Mouse (Mus musculus) cerebellum, adult 11 months (tissue): Measurements from ENCODE around the gene Gpat2.
A peak's percentile ranks its signal among the peaks of the same experiment; 100 is the strongest.

Source experiments
- DNase-seq: peaks from one replicate; pipeline ENCODE4 v3.0.0; 2022

Gene Gpat2

DNA sequence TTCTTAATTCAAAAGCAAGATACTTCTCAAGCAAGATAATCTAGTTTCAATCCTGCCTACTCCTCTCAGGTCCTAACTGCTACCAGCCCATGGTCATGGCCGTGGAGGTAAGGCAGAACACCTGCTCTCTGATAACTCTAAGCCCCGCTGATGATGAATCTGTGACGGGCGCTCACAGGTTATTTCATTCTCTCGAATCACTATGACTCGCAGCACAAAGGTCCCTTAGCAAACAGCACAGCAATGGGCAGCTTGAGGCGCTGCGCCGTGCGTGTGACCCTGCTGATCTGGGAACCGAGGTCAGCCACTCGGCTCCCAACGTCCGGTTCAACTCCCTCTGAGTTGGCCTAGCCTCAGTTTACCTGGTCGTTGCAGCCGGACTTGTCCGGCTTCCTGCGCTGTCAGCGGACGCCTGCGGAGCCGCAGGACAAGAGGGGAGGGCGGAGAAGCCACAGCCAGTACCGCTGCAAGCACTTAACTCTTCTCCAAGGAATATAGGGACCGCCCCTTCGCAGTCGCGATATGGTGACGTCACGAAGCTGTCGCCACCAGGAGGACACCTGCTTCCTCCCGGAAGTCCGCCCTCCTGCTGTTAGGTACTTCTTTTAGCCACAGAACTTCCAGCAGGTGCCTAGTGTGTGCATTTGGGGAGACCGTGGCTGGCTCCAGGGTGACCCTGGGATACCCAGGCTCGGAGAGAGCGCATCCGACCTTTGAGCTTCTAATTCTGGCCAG lies 19.2 kb downstream of the Gpat2 start, which contains the start of gene Fahd2a:
Gene Fahd2a (minus strand): TSS at position 511 of the 735 bp plus-strand sequence.
- DNase-seq = peak; percentile 84

DNA sequence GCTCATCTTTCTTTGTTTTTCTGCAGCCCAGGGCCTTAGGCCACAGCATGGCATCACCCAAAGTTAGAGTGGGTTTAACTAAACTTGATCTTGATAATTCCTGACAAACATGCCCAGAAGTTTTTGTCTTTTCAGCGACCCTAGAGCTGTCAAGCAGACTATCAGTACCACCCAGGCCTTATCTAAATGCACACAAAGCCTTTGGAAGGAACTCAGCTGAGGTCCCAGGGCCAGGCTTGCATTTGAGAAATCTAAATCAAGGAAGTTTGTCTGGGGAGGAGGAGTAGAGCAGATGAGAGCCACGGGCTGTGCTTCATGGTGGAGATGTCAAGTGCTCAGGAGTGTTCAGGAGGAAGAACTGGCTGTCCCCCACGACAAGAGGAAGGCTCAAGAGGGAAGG lies 21.8 kb downstream of the Gpat2 start:
- DNase-seq = no peak

DNA sequence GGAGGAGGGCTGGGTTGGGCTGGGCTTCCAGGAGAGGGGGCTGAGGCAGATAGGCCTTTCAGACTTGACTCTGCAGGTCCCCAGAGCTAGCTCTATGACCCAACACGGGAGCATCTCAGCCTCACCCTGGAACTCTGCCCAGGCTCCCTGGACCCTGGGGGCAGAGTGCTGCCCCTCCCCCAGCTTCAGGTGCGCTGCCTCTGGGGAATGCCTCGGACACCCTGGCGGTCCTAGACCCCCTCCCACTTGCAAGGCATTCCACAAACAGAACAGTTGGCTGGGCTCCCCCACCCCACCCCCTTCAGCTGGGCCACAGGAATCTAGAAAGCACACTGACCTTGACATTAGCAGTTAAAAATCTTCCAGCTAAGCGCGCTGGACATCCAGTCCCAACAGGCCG lies 24.7 kb downstream of the Gpat2 start:
- DNase-seq = no peak

DNA sequence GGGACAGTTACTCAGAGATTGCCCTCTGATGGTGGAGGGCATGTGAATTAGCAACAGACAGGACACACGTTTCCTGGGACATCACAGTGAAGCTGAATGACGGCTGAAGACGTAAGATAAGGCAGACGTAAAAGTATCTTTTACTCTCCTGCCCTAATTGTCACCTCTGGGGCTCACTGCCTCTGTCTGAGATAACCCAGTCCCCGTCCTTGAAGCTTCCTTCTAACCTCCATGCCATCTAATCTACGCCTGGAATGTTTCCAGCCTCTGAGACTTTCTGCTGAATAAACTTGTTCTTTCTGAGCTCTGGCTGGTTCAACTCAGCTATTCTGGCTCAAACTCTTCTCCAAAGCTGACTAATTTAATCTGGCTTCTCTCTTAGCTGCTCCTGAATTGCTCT lies 26.7 kb downstream of the Gpat2 start:
- DNase-seq = no peak

DNA sequence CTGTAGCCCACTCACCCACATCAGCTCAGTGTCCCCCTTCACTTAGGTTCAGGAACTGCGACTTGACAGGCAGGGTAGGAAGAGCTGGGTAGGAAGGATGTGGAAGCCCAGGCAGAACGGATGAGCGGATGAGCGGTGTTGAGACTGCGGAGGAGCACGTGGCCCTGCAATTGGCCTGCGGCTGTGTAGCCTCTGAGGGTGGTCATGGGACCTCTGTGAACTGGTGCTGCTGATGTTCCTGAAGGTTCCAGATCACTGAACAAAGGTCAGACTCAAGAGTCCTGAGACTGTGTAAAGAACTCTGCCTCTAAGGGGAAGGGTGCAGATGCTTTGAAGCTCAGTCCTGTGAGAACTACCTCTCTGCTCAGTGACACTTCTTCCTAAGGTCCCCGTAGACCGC lies 28.1 kb downstream of the Gpat2 start:
- DNase-seq = no peak

DNA sequence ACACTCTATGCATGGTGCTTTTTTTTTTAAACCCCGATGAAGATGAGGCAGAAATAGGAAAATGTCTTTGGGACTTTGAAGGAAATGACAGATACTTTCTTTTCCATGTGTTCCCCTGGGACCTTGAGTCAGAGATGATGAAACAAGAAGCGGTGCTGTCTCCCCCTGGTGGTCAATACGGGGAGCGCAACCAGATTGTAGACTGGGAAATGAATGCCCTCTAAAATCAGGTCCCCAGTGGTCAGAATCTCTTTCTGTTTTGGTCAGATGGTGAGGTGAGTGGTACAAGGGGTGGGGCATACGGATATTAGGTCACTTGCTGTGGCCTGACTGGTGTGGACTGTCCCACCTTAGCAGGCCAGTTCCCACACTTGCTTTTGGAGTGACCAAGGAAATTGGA lies 28.8 kb downstream of the Gpat2 start:
- DNase-seq = peak; percentile 65

DNA sequence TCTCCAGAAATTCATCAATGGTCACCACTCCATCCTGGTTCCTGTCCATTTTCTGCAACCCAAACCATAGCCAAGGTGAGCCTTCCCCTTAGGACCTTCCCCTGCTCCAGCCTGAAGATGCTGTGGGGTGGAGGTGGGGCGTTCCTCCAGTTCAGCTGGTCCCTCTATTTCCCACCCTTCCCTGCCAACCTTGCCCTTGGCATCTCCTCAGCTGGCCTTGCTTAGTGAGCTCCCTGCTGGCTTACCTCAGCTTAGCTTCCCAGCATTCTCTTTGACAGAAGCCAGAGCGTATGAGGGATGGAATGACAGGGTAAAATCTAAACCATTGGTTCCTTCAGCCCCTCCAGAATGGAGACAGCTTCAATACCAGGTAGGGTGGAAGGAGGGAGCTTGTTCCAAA lies 34.3 kb downstream of the Gpat2 start:
- DNase-seq = no peak

DNA sequence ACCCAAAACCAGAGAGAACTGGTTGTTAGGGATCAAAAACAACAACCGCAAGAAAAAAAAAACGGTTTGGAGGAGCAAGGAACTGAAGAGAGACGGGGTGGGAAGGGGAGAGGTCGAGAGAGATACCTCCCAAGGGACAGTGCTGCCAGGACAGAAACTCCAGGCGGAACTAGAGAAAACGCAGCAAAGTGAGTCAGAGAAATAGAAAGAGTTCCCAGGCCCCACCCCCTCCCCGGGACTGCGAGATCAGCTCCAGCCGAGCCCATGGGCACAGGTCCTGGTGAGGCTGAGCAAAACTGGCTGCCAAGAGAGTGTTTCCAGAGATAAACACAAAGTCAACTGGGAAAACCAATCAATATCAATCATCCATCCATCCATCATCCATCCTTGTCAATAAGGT lies 36.4 kb downstream of the Gpat2 start:
- DNase-seq = no peak

DNA sequence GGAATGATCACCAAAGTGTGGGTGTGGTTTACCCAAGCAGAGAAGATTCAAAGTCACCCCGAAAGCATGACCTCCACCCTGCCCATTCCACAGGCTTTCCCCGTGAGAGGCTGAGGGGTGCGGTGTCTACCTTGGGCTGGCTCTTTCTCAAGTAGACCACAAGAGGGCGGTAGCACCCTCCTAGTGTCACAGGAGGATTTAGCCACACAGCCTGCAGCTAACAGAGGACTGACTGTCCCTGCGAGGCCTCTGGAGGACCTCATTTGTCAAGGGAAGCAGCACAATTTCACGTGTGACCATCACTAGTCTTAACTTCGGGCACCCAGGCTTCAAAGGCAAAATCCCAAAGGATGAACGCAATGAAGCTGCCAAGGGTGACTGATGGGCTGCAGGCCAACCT lies 37.3 kb downstream of the Gpat2 start:
- DNase-seq = peak; percentile 58

DNA sequence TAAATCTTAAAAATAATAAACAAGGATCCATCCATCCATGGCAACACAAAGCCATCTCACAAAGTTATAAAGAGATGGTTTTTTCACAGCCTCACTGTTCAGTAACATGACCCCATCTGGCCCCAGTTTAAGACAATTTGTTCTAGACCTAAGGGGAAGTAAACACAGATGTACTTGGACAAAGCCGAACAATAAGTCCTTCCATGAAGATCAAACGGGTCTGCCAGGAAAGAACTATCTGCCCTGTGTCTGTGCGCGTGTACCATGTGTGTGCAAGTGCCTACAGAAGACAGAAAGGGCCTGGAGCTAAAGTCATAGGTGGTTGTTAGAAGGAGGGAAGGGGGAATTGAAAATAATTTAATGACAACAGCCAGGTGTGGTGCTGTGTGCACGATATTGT lies 45.2 kb downstream of the Gpat2 start:
- no peak for DNase-seq

DNA sequence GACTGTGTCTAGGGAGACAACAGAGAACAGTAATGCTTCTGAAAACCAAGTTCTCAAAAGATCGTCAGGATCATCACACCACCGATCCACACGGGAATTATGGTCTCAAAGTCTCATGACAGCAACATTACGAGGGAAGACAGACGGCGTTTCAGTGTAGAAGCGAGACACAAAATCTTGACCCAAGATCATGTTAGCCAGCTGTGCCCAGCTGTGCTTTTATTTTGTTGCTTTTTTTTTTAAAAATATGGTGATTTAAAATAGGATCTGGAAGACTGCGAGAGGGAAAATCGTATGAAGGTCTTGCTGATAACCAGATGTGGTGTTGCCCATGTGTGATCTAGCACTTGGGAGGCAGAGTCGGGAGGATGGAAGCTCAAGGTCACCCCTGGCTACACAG lies 45.7 kb downstream of the Gpat2 start:
- no peak for DNase-seq

DNA sequence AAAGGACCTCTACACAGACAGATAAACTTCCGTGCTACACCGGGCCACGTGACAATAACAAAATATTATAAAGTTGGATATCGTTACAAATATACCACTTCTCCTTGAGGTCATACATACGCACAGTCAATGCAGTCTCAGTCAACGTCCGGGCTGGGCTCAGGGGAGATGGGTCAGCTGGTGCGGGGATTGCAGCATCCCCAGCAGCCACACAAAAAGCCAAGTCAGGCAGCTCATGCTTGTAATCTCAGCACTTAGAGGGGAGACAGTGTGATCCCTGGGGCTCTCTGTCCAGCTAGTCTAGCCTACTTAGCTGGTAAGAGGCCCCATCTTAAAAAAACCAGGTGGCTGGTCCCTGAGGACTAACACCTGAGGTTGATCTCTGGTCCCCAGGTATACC lies 46.3 kb downstream of the Gpat2 start:
- DNase-seq = no peak

DNA sequence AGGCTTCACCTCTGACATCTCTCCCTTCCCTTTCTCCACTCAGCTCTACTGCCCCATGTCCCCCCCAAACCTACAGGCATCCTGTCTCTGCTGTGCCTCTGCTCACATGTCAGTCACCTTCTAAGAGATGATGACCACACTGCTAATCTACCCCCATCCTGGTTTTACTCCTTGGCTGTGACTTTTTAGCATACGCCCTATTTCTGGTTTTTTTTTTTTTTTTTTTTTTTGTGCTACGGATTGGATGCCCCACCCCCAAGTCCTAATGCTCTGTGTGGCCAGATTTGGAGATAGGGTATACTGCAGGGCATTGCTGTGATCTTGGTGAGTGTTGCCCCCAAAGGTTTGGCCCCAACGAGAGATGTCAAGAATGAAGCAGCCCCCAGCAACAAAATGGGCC lies 47.3 kb downstream of the Gpat2 start:
- no peak for DNase-seq

DNA sequence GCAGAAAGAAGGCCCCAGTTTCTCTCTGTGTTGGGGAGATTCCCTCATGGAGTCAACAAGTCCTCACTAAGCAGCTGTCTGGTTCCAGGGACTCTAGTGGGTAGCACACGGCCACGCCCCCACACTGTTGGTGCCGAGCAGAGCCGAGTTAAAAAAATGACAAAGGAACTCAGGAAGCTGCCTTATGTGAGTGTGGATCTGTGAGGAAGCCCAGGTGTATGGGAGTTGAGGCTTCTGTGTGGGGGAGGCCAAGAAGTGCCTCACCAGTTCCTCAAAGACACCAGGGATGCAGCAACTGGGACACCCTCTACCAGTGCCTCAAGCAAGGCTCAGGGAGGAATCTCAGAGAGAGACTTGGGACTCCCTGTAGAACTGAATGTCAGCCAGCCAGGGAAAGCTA lies 54.2 kb downstream of the Gpat2 start:
- DNase-seq = no peak

DNA sequence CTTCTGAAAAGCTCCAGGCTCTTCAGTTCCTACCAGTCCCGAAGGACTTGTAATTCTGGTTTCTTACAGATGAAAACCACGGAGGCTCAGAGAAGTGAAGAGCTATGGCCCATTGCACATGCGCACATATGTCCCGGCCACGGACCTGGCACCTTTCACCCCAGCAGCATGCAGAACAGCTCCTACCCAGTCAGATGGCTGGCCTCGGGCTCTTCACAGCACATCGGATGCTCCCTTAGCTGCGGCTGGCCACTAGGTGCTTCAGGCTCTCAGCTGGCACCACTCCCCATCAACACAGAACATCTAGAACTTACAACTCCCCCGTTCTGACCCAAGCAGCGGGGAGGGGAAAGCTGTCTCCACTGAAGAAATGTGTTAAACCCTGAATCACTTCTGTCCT lies 54.8 kb downstream of the Gpat2 start:
- no peak for DNase-seq

DNA sequence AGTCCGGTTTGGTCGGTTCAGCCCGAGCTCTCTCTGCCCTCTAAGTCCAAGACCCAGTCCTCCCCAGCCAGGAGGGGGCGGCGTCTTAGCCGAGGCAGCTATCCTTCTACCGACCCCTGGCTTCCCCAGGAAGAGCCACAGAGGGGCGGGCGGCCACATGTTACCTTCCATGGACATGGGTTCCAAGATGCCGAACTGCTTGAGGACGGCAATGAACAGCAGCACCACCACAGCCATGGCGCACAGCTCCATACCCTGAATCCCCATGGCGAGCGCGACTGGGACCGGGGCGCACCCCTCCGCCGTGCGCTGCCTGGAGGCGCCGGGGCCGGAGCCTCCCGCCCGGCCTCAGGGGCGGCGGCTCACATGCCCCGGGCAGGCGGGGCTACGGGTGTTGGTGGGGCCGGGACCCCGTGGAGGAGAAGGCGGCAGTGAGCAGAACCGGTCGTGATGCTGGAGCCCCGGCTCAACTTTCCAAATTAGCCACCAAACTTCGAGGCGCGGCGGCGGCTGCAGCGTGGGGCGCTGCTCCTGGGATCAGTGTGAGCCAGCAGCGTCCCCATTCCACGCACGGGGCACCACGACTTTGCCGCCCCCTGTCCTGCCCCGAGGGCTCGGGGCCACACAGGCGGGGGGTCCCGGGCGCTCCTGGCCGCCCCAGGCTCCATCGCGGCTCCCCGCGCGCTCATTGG lies 57.0 kb downstream of the Gpat2 start:
- no peak for DNase-seq

DNA sequence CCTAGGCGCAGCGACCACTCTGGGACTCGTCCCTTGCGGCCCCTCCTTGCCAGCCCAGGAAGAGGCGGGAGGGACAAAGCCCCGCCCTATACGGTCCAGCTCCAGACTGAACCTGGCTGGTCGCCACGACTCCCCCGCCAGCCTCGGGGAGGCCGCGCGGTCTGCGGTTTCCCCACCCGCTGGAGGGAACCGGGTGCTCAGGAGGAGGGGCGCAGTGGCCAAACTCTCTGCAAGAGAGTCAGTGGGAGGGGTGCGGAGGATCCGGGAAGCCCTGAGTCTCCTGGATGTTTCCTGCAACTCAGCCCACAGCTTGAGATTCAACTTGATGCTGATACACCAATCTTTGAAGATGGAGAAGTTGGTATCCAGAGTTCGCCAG lies 57.5 kb downstream of the Gpat2 start:
- DNase-seq = peak; percentile 41

DNA sequence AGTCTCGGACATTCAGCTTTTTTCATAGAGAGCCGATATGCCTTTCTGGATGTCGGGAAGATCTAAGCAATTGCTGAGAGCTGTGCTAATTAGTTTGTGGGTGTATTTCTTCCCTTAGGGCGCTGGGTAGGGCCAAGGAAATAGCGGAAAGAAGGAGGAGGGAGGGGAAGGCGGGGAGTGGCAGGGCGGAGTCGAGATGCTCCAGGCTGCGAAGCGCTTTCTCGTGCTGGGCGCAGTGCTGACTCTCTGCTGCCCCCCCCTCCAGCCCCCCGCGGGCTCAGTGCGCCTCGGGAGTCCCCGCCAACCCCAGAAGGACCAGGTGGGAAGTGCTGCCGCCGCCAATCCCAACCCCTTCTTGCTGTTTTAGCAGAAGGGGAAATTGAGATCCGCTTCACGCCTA lies 58.0 kb downstream of the Gpat2 start:
- DNase-seq = no peak

DNA sequence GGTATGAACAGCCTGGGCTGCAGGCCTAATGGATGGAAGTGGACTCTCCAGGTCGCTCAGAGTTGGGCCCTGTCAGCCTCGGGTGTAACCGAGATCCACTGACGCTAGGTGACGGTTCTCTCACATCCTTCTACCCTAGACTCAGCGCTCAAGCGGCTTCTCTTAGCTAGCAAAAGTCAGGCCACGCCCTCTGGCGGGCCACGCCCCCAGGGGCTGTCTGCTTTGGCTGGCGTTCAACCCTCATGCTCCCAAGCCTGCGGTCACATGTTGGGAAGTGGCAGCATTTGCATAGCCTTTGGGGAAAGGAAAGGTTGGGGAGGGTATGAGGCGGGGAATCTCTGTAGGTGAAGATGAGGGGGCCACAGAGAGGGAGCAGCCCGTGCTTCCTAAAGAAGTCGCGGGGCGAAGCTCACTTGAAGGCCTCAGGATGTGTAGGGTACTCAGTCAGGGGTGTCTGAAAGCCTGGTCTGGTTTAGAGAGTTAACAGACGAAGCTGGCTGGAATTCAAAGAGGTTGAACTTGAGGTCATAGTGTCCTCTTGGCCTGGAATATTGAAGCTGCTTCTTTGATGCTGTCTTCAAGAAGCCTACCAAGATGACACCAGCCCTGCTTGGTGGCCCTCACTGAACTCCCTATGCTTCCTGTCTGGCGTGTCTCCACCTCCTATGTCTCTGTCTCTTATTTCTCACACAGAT lies 59.6 kb downstream of the Gpat2 start:
- no peak for DNase-seq
